Mouse (Mus musculus) thymus, adult 2 months (tissue): ENCODE measurements around the gene Smad9. TPM values are rescaled to one million over a fixed set of nuclear protein-coding genes. Genes with fewer than 3 reads are reported as not detected.

Source experiments
- DNase-seq: peaks from one replicate; pipeline ENCODE4 v3.0.0; 2021
- H3K27ac ChIP-seq: fragments of 200-500 bp; 2 replicates; pipeline ENCODE4 v1.5.1; 2012; ENCODE audit warnings: low read length, control low read depth; ENCODE audit not compliant: control insufficient read depth, insufficient read depth
- H3K27me3 ChIP-seq: fragments of 200-500 bp; 2 replicates; pipeline ENCODE4 v1.6.1; 2012; ENCODE audit warnings: mild to moderate bottlenecking, low read length, moderate library complexity, mixed read lengths; ENCODE audit not compliant: control insufficient read depth, insufficient read depth
- H3K36me3 ChIP-seq: fragments of 200-500 bp; 2 replicates; pipeline ENCODE4 v1.6.1; 2012; ENCODE audit warnings: mild to moderate bottlenecking, low read length, moderate library complexity; ENCODE audit not compliant: control insufficient read depth, insufficient read depth
- H3K4me1 ChIP-seq: fragments of 200-500 bp; replicated peaks from 2 replicates; pipeline ENCODE4 v1.6.1; 2012; ENCODE audit warnings: low read length; ENCODE audit not compliant: control insufficient read depth, insufficient read depth
- H3K4me3 ChIP-seq: fragments of 200-500 bp; 2 replicates; pipeline ENCODE4 v1.5.1; 2012; ENCODE audit warnings: mild to moderate bottlenecking, low read length, control low read depth, moderate library complexity; ENCODE audit not compliant: control insufficient read depth, insufficient read depth
- CTCF ChIP-seq: fragments of 200-500 bp; IDR thresholded peaks from 2 replicates; pipeline ENCODE4 v1.5.1; 2012; ENCODE audit warnings: mild to moderate bottlenecking, control low read depth, low read length, moderate library complexity, borderline replicate concordance; ENCODE audit not compliant: control insufficient read depth, poor library complexity, insufficient read depth; ENCODE audit errors: extremely low read depth
- POLR2A ChIP-seq: fragments of 200-500 bp; IDR thresholded peaks from 2 replicates; pipeline ENCODE4 v1.6.1; 2012; ENCODE audit warnings: mild to moderate bottlenecking, low read length, control low read depth, moderate library complexity; ENCODE audit not compliant: control insufficient read depth, poor library complexity, insufficient read depth; ENCODE audit errors: extremely low read depth
- WGBS: fragments of 180-500 bp; shearing (Covaris S2); methylation state at CpG from one replicate; pipeline ENCODE4 v1.1.7; 2018; 5-methylcytosine and 5-hydroxymethylcytosine counted together
- polyA plus RNA-seq: library from polyadenylated mRNA; depleted of rRNA; stranded (reverse); fragments of >200 nt; gene quantifications from 2 replicates; pipeline ENCODE4 v1.2.3, GENCODE M21; 2012

Smad9 gene
- polyA plus RNA-seq, 1 experiment: 0.36 TPM

GRCm38 (mm10) chr3:54803713-54804112 lies 48.3 kb downstream of the Smad9 start:
- TF ChIP-seq CTCF (no peak), POLR2A (no peak)
- Histone ChIP-seq H3K4me3 (no peak overlapping the region), H3K27ac (no peak overlapping the region), H3K27me3 (no peaks in the 10 kb centered on the region), H3K4me1 (peaks cover 9% of the 10 kb centered on the region), H3K36me3 (peaks cover 11% of the 10 kb centered on the region; the same call in 1 of the 2 replicates)
- whole genome bisulfite sequencing: 97% methylated on average over 8 of the region's 8 CpGs
- no peak for DNase-seq

- TF ChIP-seq CTCF: no peak
- no peak for TF ChIP-seq POLR2A
- no peak for DNase-seq
- WGBS: under 1% methylated on average over 56 of the region's 56 CpGs
- peak overlapping the region; percentile 72 for H3K4me3 ChIP-seq
- no peak overlapping the region for H3K27ac ChIP-seq
- H3K4me1 ChIP-seq: peaks cover 9% of the 10 kb centered on the region
- H3K36me3 ChIP-seq: peaks cover 11% of the 10 kb centered on the region; the same call in 1 of the 2 replicates
- no peaks in the 10 kb centered on the region for H3K27me3 ChIP-seq
Observed at GRCm38 (mm10) chr3:54807061-54807661, 51.8 kb downstream of the Smad9 start.

- WGBS: under 1% methylated on average over 52 of the region's 52 CpGs
Observed at GRCm38 (mm10) chr3:54807666-54808217, 52.4 kb downstream of the Smad9 start, which contains the start of gene Rfxap. Gene Rfxap (minus strand): TSS chr3:54807791.

GRCm38 (mm10) chr3:54809111-54809510 lies 53.7 kb downstream of the Smad9 start:
- TF ChIP-seq CTCF (no peak), POLR2A (no peak)
- no peaks in the 10 kb centered on the region for H3K27me3 ChIP-seq
- DNase-seq: no peak
- H3K4me3 ChIP-seq: no peak overlapping the region
- H3K36me3 ChIP-seq: peaks cover 4% of the 10 kb centered on the region; the same call in 1 of the 2 replicates
- WGBS: 72% methylated on average over 5 of the region's 5 CpGs
- H3K4me1 ChIP-seq: peaks cover 9% of the 10 kb centered on the region
- no peak overlapping the region for H3K27ac ChIP-seq

More at GRCm38 (mm10) chr3:54807666-54808217, 52.4 kb downstream of the Smad9 start, which contains the start of gene Rfxap:
- H3K27me3 ChIP-seq: no peaks in the 10 kb centered on the region
- peak; percentile 92 for DNase-seq
- TF ChIP-seq CTCF (no peak; the same call in 1 of the 2 replicates), POLR2A (peak; percentile 81)
- no peak within 1 kb of the TSS for H3K27ac ChIP-seq
- H3K36me3 ChIP-seq: peaks cover 11% of the 10 kb centered on the region; the same call in 1 of the 2 replicates
- H3K4me1 ChIP-seq: peaks cover 9% of the 10 kb centered on the region
- peak within 1 kb of the TSS; percentile 72 for H3K4me3 ChIP-seq

- TF ChIP-seq CTCF (no peak), POLR2A (no peak)
- 59% methylated on average over 1 of the region's 1 CpGs for WGBS
- Histone ChIP-seq H3K36me3 (no peaks in the 10 kb centered on the region), H3K27me3 (no peaks in the 10 kb centered on the region), H3K4me3 (no peak overlapping the region), H3K27ac (no peak overlapping the region), H3K4me1 (peaks cover 8% of the 10 kb centered on the region)
- DNase-seq: no peak
Observed at GRCm38 (mm10) chr3:54811616-54812015, 56.2 kb downstream of the Smad9 start.

GRCm38 (mm10) chr3:54813418-54813988 lies 58.1 kb downstream of the Smad9 start:
- TF ChIP-seq POLR2A (no peak), CTCF (no peak)
- DNase-seq: no peak
- 89% methylated on average over 6 of the region's 6 CpGs for WGBS
- no peaks in the 10 kb centered on the region for H3K36me3 ChIP-seq
- no peaks in the 10 kb centered on the region for H3K27me3 ChIP-seq
- no peak overlapping the region for H3K4me3 ChIP-seq
- H3K27ac ChIP-seq: no peak overlapping the region
- no peaks in the 10 kb centered on the region for H3K4me1 ChIP-seq
